Mouse (Mus musculus) C2C12 (cell line): ENCODE data around the gene Cd151.

Experiments
- CTCF ChIP-seq: IDR thresholded peaks from one replicate; pipeline ENCODE4 v1.5.1; 2011; ENCODE audit not compliant: control insufficient read depth, insufficient read depth, insufficient read length
- MAX ChIP-seq: IDR thresholded peaks from one replicate; pipeline ENCODE4 v1.6.1; 2011; ENCODE audit warnings: mild to moderate bottlenecking, control low read depth
- USF1 ChIP-seq: IDR thresholded peaks from one replicate; pipeline ENCODE4 v1.6.1; 2011; ENCODE audit warnings: low read depth, mild to moderate bottlenecking, control low read depth, moderate library complexity

- TF ChIP-seq CTCF (peak; percentile 57), MAX (no peak), USF1 (no peak)
Observed at GRCm38 (mm10) chr7:141440613-141441012, 26.6 kb upstream of the Cd151 start.
